Mouse (Mus musculus): ENCODE measurements around the gene Zfp787.
"Not testable (repeated sequence)": the region's sequence is repeated elsewhere in the genome, so short reads cannot be mapped to it uniquely, and the experiment has no call there.

The Zfp787 gene

DNA sequence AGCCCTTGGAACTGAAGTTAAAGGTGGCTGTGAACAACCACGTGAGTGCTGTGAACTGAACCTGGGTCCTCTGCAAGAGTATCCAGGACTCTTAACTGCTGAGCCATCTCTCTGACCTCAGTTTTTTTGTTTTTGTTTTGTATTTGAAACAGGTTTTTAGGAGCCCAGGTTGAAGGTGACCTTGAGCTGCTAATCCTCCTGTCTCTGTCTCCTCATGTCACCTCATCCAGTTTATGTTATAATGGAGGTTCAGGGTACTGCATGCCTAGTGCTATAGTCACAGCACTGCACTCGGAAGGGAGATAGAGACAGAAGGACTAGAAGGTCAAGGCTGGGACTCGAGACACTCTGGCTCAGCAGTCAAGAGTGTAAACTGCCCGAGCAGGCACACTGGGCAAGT is 6.4 kb upstream of the Zfp787 start:
- no peak for DNase-seq (ENCODE audit: low spot score)

DNA sequence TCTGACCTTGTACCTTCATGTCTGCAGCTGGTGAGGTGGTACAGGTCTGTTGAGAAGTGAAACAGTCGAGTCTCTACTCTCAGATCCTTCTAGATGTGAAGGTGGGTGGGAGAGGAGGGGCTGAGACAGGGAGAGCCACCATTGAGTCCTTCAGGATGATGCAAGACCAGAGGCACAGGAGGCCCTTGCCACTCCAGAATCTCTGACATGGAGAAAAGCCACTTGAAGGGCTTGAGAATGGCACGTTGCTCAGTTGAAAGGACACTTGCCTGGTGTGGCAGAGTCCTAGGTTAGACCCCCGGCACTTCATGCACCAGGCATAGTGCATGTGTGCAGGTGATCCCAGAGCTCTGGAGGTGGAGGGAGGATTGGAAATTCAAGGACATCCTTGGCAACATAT is 5.7 kb upstream of the Zfp787 start:
- DNase-seq (ENCODE audit: low spot score), result no peak

DNA sequence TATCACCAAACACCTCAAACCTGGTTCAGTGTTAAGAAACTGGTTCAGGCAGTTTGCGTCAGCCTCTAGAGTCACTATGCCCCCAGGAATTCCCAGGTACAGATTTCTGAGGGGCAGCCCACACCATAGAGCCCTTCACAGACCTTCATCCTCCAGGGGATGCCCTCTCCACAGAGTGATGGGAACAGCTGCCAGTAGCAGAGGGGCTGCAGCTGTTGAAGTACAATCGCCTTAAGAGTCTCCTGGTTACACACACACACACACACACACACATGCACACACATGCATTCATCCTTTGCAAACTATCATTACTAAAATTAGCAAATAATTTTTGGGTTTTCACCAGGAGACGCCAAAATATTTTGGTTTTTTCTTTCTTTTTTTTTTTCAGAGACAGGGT is 3.8 kb upstream of the Zfp787 start:
- no peak for DNase-seq (ENCODE audit: low spot score)

DNA sequence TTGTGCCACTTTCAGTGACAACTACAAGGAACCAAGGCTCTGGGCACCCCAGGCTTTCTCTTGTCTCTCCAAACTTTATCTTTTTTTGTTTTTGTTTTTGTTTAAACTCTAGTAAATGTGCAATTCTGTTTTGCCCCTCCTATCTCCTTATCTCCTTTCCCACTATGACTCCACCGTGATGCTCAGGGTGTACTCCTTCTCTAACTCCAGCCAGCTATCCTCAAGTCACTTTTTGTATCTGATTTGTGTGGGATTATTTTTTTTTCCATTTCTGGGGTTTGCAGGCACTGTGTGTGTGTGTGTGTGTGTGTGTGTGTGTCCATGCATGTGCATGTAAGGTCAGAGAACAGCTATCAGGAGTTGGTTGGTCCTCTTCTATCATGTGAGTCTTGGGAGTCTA is 1.7 kb upstream of the Zfp787 start:
- no peak for DNase-seq (ENCODE audit: low spot score)

DNA sequence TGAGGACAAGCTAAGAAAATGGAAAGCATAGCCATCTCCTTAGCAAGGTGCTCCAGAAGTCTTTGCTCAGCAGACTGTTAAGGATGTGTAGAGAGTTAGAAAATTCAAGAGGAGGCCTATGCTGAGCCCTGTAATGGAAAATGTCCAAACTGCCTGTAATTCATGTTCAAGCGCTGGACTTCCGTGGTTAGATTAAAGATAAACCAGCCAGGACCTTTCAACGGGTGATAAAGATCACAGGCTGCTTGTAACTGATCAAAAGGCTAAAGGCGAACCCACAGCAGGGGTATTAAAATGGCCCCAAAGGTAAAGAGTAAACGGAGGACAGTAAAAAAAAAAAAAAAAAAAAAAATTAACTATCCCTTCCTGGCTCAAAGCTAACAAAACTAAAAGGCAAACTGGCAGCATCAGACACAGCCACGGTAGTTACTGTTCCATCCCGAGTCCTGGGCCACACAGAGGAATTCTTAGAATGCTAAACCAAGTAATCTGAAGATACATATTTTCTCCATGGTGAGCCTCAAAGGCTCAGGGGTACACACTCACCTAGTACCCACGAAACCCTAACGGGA is 1.2 kb upstream of the Zfp787 start:
- DNase-seq (ENCODE audit: low spot score), result no peak

DNA sequence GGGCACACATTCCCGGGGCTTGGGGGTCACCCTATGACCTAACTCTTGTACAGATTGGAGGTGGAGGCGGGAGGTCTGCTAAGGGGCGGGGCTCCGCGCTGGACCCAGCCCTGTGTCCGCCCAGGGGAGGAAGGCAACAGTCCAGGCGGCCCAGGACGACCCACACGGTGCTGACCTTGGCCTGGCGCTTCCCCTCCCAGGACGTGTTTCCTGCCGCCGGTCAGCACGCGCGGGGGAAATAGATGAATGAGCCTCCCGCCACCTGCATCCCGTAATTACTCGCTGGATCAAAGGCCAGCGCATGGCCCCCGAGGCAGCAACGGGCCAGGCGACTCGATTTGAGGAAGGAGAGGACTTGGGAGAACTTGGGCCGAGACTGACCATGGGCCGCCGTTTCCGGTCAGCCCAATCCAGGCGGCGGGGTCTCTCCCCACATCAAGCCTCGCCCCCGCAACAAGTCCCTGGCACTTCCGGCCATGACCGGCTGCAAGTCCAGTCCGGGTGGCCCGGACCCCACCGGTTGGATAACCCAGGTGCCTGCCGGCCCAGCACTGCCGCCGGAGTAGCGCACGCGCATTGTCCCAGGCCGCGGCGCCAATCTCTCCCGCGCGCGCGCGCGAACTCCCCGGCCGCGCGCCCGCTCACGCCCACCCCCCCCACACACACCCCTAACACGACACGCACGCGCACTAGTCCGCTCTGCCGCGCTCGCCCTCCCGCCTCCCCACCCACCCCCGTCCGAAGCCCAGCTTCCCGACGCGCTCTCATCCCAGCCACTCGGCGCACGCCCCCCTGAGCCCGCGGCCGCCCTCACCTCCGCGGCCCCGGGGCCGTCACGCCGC is 545 bp downstream of the Zfp787 start:
- peak; percentile 22 for DNase-seq (ENCODE audit: low spot score)

DNA sequence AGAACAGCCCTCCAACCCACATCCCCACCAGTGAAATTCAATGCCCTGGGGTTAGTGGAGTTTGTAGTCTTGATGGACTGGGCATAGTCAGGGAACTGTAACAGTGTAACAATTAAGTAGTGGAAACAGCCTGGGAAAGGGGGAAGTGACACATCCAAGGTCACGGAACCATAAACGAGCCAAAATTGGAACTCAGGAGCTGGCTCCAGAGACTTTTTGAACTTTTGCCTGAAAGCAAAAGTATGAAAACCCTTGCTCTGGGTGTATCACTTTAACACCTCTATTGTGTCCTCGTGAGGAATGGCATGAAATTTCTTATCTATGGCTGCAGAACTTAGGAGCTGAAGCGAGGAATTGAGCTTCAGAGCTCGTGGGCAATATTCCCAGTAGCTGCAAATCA is 1.6 kb downstream of the Zfp787 start:
- no peak for DNase-seq (ENCODE audit: low spot score)

DNA sequence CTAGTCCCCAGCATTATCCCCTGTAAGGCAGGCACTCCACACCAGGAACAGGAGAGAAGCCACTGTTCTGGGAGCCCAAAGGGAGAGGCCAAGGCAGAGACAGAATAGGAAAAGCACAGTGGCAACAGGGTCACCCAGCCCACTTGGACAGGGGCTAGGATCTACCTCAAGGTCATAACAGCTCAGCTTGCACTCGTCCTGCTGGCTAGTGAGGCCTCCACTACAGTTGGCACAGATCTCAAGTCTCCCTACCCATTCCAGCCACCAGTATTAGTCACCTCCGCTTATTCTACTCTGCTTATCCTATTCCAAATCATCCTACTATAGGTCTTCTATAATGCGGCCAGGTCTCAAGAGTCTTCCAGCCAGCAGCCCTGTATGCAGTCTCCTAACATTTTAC is 2.7 kb downstream of the Zfp787 start:
- no peak for DNase-seq (ENCODE audit: low spot score)

DNA sequence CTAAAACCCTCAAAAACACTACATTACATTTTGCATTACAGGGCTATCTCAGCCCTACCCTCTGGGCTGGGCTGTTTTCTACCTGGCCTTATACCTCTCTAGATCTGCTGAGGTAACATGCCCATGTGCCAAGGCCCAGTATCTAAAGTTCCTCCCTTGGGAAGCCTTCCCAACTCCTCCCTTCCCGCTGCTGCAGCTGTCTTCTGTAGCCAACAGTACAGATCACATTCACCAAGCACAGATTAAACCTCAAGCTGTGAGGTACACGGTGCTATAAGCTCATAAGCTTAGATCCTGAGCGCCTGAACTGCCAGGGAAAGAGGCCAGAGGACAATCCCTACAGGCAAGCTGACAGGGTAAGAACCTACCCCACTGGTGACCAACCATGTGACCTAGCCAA is 3.8 kb downstream of the Zfp787 start:
- DNase-seq (ENCODE audit: low spot score), result no peak

DNA sequence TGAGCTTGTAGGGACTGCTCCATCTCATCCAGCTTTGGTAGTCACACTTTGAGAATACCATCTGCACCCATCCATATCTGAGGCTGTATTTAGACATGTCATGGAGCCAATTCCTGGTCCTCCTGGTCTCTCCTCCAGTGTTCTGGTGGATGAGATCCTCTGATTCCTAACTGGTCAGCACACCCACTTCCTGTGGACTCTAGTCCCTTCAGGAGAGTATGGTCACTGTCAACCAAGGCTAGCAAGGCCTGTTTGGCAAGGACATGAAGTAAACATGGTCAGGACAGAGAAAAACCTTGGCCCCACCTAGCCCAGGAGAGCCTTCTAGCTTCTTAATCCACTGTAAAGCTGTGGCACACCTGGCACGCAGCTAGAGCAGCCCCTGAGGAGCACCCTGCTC is 4.5 kb downstream of the Zfp787 start:
- DNase-seq (ENCODE audit: low spot score), result no peak

DNA sequence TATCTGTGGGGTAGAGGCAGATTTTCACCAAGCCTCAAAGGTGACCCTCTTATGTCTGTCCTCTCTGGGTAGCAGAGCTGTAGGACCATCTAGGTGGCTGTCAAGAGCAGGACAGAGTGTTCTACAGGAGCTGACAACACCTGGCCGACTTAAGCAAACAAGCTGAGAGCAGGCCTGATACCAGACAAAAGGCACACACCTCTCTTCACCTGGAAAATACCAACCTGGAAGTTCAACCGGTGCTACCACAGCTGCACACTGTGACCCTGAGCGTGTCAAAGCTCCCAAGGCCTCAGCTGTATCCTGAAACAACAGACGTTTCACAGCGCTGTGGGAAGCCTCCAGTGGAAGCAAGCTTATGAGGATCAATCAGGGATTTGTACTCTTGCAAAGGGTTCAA is 8.1 kb downstream of the Zfp787 start:
- no peak for DNase-seq (ENCODE audit: low spot score)

DNA sequence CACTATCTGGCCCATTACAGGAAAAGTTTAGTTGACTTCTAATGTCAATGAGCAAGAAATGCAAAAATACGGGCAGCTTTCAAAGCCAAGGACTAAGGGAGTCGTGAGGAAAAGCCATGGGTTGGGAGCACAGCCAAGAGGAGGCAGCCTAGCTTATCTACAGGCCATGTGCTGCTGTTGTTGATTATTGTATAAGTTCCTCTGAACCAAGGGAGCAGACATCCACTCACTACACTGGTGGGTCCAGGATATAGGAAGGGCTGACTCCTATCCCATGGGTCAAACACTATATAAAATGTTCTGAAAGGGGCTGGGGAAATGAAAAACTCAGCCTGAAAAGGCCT is 8.8 kb downstream of the Zfp787 start:
- DNase-seq (ENCODE audit: low spot score), result no peak

DNA sequence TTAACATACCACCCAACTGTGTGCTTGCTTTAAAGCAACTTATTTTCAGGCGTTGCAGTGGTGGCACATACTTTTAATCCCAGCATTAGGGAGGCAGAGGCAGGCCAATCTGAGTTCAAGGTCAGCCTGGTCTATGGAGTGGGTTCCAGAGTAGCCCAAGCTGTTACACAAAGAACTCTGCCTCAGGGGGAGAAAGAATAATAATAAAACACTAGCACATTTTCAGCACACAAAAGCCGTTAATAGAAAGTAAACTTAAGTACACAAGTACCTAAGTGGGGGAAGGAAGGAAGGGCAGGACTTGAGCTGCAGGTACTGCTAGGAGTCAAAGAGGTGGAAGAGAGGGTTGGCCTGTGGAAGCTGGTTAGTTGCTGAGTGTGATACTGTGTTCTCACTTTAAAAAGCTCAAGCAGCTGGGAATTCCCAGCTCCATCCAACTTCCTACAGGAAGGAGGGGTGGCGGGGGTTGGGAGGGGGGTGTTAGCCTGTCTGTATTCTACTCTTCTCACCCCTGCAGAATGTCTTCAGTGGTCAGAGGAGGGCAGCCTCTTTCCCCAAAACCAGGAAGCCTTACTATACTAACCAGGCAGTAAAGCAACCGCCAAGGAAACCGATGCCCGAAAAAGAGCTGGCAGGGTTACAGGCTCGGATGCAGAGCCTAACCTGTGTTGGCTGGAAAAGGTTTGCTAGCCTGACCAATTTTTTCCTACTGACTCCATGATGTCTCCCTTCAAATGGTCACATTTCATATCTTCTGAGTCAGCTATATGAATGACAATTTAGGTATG is 9.4 kb downstream of the Zfp787 start:
- no peak for DNase-seq (ENCODE audit: low spot score)

DNA sequence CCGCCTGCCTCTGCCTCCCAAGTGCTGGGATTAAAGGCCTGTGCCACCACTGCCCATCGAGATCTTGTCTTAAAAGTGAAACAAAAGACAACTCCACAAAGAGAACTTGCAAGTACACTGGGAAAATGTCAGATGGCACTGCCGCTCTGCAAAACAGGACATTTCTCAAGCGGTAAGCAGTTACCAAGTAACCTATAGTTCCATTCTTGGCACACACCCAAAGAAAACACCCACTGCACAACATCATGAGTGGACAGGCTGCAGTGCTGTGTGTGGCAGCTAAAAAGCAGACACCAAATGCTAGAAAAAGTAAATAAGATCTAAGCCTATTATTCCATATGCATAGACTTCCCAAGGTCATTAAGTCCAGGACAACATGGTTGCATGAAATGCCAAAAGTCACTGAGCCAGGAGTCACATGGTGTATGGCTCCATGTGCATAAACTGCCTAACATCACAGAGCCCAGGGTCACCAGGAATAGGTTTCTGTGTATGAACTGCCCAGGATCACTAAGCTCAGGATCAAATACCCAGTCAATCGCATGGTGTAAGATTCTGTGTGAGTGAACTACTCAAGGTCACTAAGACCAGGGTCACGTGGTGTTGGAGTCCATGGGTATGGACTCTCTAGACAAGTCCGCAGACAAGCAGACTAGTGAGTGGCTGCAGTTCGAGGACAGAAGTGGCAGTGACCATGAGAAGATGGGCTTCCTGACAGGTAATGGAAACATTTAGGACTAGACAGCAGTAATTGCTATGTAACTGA is 10.2 kb downstream of the Zfp787 start:
- no peak for DNase-seq (ENCODE audit: low spot score)

DNA sequence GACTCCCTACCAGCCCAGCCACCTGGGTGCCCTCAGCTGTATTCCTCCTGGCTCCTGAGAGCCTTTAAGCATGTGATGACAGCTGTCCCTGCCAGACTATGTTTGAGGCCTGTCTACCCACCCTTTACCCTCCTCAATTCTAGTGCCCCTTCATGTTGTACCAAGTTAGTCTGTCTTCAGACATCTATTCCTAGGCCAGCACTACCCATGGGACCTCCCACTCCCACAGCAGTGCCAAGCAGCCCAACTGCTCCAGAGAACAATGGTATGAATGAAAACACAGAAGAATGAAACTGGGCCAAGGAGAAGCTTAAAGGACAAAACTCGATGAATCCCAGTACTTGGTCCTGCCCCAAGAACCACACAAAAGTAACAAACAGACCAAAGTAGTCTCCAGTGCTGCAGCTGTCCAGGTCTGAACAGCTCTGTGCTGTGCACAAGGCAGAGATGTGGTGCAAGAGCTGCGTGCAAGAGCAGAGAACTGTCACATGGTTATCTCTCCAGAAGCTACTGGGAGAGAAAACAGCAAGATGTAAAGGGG is 11.7 kb downstream of the Zfp787 start:
- DNase-seq (ENCODE audit: low spot score), result no peak

DNA sequence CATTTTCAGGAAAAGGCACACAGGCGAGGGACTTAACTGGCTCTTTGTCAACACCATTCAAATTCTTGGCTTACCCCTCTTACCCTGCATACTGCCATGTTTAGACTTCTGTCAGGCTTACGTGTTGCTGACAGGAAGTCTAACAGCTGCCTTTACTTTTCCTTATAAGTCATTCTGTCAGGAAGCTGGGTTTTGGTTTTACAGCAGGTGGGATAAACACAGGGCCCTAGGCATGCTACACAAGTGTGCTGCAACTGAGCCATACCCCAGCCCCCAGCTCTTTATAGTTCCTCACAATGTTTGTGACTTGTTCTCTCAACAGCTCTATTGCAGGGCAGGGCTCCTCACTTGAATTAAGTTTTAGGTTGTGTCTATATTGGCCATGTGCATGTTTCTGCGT is 16.5 kb downstream of the Zfp787 start:
- DNase-seq (ENCODE audit: low spot score), result no peak

DNA sequence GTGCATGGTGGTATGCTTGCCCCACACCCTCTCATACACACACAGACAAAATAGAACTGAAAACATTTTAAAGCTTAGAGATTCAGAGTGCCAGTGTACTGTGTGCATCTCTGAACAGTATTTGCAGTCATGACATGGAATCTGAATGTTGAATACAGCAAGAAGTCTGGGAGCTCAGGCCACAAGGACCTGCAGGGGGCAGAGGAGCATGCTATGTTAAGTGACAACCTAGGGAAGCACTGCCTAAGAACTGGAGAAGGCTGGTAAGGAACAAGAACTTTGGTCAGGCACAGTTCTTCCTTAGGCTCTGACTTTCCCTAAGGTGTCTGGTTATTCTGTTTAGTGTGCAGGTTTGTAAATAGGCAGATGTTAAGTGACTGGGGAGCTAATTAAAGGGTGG is 19.3 kb downstream of the Zfp787 start:
- no peak for DNase-seq (ENCODE audit: low spot score)

DNA sequence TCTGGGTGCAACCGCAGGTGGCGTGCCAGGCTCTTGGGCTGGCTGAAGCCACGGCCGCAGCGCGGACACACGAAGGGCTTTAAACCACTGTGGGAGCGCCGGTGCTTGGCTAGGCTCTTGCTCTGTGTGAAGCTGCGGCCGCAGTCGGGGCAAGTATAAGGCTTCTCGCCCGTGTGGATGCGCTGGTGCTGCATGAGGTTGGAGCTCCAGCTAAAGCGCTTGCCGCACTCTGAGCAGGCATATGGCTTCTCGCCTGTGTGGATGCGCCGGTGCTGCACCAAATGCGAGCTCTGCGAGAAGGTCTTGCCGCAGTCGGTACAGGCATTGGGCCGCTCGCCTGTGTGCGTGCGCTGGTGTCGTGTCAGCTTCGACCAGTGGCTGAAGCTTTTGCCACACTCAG is 23.2 kb downstream of the Zfp787 start:
- no peak for DNase-seq (ENCODE audit: low spot score)

DNA sequence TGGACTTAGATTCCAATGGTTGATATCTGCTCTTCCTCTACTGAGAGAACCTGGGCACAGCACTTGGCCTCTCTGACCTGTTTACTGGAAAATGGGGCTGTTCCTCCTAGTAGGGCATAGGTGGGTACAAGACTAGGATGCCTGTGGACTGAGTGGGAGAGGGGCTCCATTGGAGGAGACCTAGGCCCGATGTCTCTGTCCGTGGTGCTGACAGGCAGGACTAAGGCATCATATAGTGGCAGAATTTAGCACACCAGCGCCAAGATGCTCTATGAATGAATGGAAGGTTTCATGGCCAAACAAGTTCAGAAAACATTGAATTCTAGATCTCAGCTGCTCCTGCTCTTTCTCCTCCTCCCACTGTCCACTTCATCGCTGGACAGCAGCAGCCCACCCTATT is 25.5 kb downstream of the Zfp787 start:
- DNase-seq (ENCODE audit: low spot score), result no peak

DNA sequence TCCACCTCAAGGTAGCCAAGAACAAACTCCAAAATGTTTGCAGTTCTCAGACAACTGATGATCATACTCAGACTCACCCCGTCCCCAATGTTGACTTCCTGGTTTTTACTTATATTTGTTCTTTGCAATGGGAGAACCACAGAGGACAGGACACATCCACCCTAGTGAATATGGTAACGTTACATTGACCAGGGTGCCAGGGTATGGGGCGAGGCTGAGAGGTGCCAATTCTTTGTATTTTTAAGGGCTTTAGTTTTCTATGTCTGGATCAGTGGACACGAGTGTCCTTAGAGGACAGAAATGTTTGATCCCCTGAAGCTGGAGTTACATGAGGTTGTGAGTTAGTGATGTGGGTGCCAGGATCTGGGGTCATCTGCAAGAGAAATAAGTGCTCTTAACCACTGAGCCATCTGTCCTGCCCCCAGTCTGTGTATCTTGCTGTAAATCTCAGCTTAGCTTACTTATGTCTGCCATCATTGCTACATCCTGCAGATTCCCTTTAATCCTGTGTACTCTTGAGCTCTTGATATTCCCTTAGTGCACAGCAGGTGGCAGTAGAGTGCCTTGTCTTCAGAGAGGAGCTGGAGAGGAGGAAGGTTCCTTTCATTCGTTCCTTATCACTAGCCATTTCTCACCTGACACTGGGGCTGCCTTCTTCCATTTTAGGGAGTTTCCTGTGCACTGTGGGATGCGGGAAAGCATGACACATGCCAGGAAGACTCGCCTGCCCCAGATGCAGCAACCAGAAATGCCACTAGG is 28.9 kb downstream of the Zfp787 start:
- peak; percentile 39 for DNase-seq (ENCODE audit: low spot score)

DNA sequence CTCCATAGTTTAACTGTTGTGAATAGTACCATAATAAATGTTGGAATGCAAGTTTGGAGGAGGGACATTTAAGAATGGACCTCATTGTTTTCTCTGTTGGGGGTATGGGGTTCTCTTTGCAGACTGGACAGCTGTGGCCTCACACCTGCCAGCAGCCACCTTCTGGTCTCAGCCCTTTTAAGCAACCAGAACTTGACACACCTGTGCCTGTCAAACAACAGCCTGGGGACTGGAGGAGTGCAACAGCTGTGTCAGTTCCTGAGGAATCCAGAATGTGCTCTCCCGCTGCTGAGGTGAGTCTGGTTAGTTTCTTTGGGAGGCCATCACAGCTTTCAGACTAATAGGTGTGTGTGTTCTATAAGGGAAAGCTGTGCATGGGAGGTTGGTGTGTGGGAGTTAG is 34.7 kb downstream of the Zfp787 start:
- DNase-seq (ENCODE audit: low spot score), result not testable (repeated sequence)

DNA sequence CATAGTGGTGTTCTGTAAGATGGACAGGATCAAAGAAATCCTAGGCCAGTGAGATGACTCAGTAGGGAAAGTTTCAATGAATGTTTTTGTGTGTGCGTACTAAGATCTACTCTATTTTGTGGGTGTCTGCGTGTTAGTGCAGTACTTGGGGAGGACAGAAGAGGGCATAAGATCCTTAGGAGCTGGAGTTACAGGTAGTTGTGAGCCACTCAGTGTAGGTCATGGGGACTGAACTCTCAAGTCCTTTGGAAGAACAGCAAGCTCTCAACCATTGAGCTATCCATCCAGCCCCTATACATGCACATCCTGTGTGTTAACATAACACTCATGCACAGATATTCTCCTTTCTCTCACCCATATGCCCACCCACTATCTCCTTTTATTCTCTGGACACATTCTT is 35.7 kb downstream of the Zfp787 start:
- DNase-seq (ENCODE audit: low spot score), result not testable (repeated sequence)

All from spleen, adult 12 weeks (tissue).